Mouse (Mus musculus): ENCODE results near the gene Wee1. TPM values are rescaled to one million over a fixed set of nuclear protein-coding genes. Genes with fewer than 3 reads are reported as not detected.

Gene Wee1
- polyA plus RNA-seq, 1 experiment from 2014 or later, result 42.7 TPM

DNA sequence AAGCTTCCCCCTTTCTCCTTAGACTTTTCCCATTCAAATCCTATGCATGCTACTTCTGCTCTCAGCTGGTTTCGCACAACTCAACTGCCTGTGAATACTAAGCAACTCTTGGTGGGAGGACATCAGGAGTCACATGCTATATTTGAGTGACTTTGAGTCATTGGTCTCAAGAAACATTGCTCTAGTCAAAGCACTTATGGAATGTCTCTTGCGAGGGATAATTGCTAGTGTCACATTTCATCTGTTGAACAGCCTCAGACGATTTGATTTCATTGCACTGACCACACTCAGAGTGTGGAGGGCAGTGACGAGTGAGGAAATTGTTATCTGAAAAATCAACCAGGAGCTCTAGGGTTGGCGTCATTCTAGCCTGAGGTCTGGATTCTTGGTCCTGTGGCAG, 7.1 kb upstream of the Wee1 start:
- H3K9me3 ChIP-seq (replicated peaks; ENCODE audit: control insufficient read depth, low read length), result no peaks in the 10 kb centered on the region
- H3K4me3 ChIP-seq (ENCODE audit: low read depth, low read length), result no peak overlapping the region
- no peaks in the 10 kb centered on the region for H3K27me3 ChIP-seq (ENCODE audit: control insufficient read depth, insufficient read depth, low read length)
- no peak overlapping the region for H3K27ac ChIP-seq (replicated peaks; ENCODE audit: low read depth, low read length)
- ATAC-seq (replicated peaks; ENCODE audit: insufficient number of reproducible peaks, low FRiP score, low TSS enrichment, low read depth) (no peak), DNase-seq (ENCODE audit: low spot score) (peak; percentile 45)
- H3K9ac ChIP-seq (replicated peaks; ENCODE audit: low read length), result no peak overlapping the region
- no peaks in the 10 kb centered on the region for H3K36me3 ChIP-seq (replicated peaks; ENCODE audit: control insufficient read depth, insufficient read depth, low read depth, low read length)
- H3K4me2 ChIP-seq (ENCODE audit: low read depth, low read length), result no peak overlapping the region
- 26% methylated on average over 5 of the region's 5 CpGs for WGBS
- H3K4me1 ChIP-seq (ENCODE audit: control insufficient read depth, insufficient read depth, low read length), result no peaks in the 10 kb centered on the region

DNA sequence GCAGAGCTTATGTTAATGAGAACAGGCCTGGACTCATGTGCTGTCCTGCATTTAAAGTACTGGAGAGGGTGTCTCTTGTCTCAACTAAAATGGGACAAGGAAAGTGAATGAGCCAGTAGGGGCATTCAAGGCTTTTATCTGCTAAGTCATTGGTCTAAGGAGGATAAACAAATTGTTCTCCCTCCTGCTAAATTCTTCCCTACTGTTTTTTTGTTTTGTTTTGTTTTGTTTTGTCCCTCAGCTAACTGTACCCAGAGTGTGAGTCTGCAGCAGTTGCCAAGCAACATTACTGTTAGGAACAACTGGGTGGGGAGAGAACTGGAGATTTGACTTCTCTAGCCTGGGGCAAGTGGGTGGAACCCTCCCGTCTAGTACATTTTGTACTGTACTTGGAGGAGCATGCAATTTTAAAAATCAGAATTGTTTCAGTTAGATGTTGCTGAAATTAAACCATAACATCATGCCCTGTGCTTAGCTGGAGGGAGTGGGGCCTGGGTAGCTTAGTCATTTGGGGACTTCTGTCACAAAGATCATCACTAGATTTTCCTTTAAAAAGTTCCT, 5.0 kb upstream of the Wee1 start:
- Histone ChIP-seq H3K4me1 (ENCODE audit: control insufficient read depth, insufficient read depth, low read length) (no peaks in the 10 kb centered on the region), H3K9me3 (replicated peaks; ENCODE audit: control insufficient read depth, low read length) (no peaks in the 10 kb centered on the region), H3K4me2 (ENCODE audit: low read depth, low read length) (no peak overlapping the region), H3K27me3 (ENCODE audit: control insufficient read depth, insufficient read depth, low read length) (no peaks in the 10 kb centered on the region), H3K9ac (replicated peaks; ENCODE audit: low read length) (no peak overlapping the region), H3K27ac (replicated peaks; ENCODE audit: low read depth, low read length) (no peak overlapping the region), H3K4me3 (ENCODE audit: low read depth, low read length) (no peak overlapping the region), H3K36me3 (replicated peaks; ENCODE audit: control insufficient read depth, insufficient read depth, low read depth, low read length) (no peaks in the 10 kb centered on the region)
- WGBS, result 29% methylated on average over 1 of the region's 1 CpGs
- DNase-seq (ENCODE audit: low spot score) (no peak), ATAC-seq (replicated peaks; ENCODE audit: insufficient number of reproducible peaks, low FRiP score, low TSS enrichment, low read depth) (no peak)

DNA sequence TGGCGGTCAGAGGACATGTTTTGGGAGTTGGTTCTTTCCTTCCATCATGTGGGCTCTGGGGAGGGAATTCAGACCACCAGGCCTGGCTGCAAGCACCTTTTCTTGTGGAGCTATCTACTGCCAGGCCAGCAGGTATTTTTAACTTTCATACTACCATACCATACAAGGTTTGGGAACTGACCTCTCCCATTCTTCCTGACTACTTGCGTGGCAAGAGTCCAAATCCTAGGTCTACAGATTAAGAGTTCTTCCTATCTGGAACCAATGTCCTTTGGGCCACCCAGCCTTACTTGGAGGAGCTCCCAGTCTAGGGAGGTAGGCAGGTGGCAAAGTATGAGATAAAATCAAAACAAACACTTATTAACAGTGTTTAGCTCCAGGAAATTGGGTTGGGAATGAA, 3.4 kb upstream of the Wee1 start:
- 89% methylated on average over 2 of the region's 2 CpGs for WGBS

DNA sequence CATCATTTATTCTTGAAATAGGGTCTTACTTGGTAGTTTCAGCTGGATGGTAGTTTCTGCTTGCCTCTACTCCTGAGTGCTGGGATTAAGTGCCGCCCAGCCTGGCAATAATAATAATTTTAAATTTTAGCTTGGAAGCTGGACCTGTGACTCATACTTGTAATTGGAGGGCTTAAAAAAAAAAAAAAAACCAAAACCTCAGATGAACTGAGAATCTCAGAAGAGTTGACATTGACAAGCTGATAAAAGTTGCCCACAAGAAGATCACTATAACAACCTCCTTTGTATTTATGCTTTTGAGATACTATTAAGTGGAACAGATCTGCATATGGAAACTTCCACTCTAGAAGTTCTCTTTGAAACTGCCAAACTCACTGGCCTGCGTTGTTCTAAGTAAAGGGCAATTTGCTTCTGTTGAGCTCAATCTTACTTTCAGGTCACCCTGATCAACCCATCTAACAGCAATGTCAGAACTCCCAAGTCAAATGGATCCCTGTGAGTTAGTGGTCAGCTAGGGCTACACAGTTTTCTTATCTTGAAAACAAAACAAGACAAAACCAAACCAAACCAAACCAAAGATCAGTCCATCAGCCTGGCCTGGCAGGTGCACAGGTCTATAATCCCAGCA, 1.6 kb upstream of the Wee1 start:
- WGBS, result 84% methylated on average over 2 of the region's 2 CpGs
- Histone ChIP-seq H3K4me3 (ENCODE audit: low read depth, low read length) (no peak overlapping the region), H3K4me1 (ENCODE audit: control insufficient read depth, insufficient read depth, low read length) (no peaks in the 10 kb centered on the region), H3K27me3 (ENCODE audit: control insufficient read depth, insufficient read depth, low read length) (no peaks in the 10 kb centered on the region), H3K36me3 (replicated peaks; ENCODE audit: control insufficient read depth, insufficient read depth, low read depth, low read length) (no peaks in the 10 kb centered on the region), H3K27ac (replicated peaks; ENCODE audit: low read depth, low read length) (no peak overlapping the region), H3K9ac (replicated peaks; ENCODE audit: low read length) (no peak overlapping the region), H3K4me2 (ENCODE audit: low read depth, low read length) (no peak overlapping the region), H3K9me3 (replicated peaks; ENCODE audit: control insufficient read depth, low read length) (no peaks in the 10 kb centered on the region)
- no peak for ATAC-seq (replicated peaks; ENCODE audit: insufficient number of reproducible peaks, low FRiP score, low TSS enrichment, low read depth)
- DNase-seq (ENCODE audit: low spot score), result no peak

More for the DNA sequence above, 3.4 kb upstream of the Wee1 start:
- Histone ChIP-seq H3K27ac (replicated peaks; ENCODE audit: low read depth, low read length) (no peak overlapping the region), H3K27me3 (ENCODE audit: control insufficient read depth, insufficient read depth, low read length) (no peaks in the 10 kb centered on the region), H3K36me3 (replicated peaks; ENCODE audit: control insufficient read depth, insufficient read depth, low read depth, low read length) (no peaks in the 10 kb centered on the region), H3K4me3 (ENCODE audit: low read depth, low read length) (no peak overlapping the region), H3K9ac (replicated peaks; ENCODE audit: low read length) (no peak overlapping the region), H3K4me2 (ENCODE audit: low read depth, low read length) (no peak overlapping the region), H3K4me1 (ENCODE audit: control insufficient read depth, insufficient read depth, low read length) (no peaks in the 10 kb centered on the region), H3K9me3 (replicated peaks; ENCODE audit: control insufficient read depth, low read length) (no peaks in the 10 kb centered on the region)
- DNase-seq (ENCODE audit: low spot score) (no peak), ATAC-seq (replicated peaks; ENCODE audit: insufficient number of reproducible peaks, low FRiP score, low TSS enrichment, low read depth) (no peak)

DNA sequence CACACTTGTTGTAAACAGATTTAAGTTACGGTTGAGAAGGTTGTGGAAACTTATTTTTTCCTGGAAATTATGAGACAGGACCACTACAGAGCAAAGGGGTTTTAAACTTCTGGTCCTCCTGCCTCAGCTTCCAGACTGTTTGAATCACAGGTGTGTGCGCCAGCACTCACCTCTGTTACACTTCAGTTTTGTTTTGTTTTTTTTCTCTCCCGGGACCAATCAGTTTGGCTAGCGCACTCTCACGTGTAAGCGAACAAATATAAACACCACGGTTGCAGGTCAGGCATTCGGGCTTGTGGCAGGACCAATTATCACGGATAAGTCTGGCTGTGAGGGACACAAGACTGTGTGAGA, 707 bp upstream of the Wee1 start:
- Histone ChIP-seq H3K9ac (replicated peaks; ENCODE audit: low read length) (peak overlapping the region; percentile 75), H3K27me3 (ENCODE audit: control insufficient read depth, insufficient read depth, low read length) (no peaks in the 10 kb centered on the region), H3K4me3 (ENCODE audit: low read depth, low read length) (peak overlapping the region; percentile 97), H3K4me1 (ENCODE audit: control insufficient read depth, insufficient read depth, low read length) (no peaks in the 10 kb centered on the region), H3K4me2 (ENCODE audit: low read depth, low read length) (peak overlapping the region; percentile 72), H3K27ac (replicated peaks; ENCODE audit: low read depth, low read length) (peak overlapping the region; percentile 70), H3K9me3 (replicated peaks; ENCODE audit: control insufficient read depth, low read length) (no peaks in the 10 kb centered on the region), H3K36me3 (replicated peaks; ENCODE audit: control insufficient read depth, insufficient read depth, low read depth, low read length) (no peaks in the 10 kb centered on the region)
- ATAC-seq (replicated peaks; ENCODE audit: insufficient number of reproducible peaks, low FRiP score, low TSS enrichment, low read depth), result peak; percentile 6; the same call in 1 of the 2 replicates
- WGBS, result 4% methylated on average over 9 of the region's 9 CpGs
- DNase-seq (ENCODE audit: low spot score), result no peak

DNA sequence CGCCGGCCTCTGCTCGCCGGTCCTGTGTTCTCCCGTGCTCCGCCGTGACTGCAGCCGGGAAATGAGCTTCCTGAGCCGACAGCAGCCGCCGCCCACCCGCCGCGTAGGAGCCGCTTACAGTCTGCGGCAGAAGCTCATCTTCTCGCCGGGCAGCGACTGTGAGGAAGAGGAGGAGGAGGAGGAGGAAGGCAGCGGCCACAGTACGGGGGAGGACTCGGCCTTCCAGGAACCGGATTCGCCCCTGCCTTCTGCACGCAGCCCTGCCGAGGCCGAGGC, 381 bp downstream of the Wee1 start:
- DNase-seq (ENCODE audit: low spot score) (no peak), ATAC-seq (replicated peaks; ENCODE audit: insufficient number of reproducible peaks, low FRiP score, low TSS enrichment, low read depth) (no peak)
- Histone ChIP-seq H3K36me3 (replicated peaks; ENCODE audit: control insufficient read depth, insufficient read depth, low read depth, low read length) (no peaks in the 10 kb centered on the region; the same call in 1 of the 2 replicates), H3K4me3 (ENCODE audit: low read depth, low read length) (peak overlapping the region; percentile 97), H3K27ac (replicated peaks; ENCODE audit: low read depth, low read length) (peak overlapping the region; percentile 94), H3K4me1 (ENCODE audit: control insufficient read depth, insufficient read depth, low read length) (no peaks in the 10 kb centered on the region), H3K4me2 (ENCODE audit: low read depth, low read length) (peak overlapping the region; percentile 57), H3K9ac (replicated peaks; ENCODE audit: low read length) (peak overlapping the region; percentile 95), H3K27me3 (ENCODE audit: control insufficient read depth, insufficient read depth, low read length) (no peaks in the 10 kb centered on the region), H3K9me3 (replicated peaks; ENCODE audit: control insufficient read depth, low read length) (no peaks in the 10 kb centered on the region)
- WGBS, result under 1% methylated on average over 25 of the region's 27 CpGs

DNA sequence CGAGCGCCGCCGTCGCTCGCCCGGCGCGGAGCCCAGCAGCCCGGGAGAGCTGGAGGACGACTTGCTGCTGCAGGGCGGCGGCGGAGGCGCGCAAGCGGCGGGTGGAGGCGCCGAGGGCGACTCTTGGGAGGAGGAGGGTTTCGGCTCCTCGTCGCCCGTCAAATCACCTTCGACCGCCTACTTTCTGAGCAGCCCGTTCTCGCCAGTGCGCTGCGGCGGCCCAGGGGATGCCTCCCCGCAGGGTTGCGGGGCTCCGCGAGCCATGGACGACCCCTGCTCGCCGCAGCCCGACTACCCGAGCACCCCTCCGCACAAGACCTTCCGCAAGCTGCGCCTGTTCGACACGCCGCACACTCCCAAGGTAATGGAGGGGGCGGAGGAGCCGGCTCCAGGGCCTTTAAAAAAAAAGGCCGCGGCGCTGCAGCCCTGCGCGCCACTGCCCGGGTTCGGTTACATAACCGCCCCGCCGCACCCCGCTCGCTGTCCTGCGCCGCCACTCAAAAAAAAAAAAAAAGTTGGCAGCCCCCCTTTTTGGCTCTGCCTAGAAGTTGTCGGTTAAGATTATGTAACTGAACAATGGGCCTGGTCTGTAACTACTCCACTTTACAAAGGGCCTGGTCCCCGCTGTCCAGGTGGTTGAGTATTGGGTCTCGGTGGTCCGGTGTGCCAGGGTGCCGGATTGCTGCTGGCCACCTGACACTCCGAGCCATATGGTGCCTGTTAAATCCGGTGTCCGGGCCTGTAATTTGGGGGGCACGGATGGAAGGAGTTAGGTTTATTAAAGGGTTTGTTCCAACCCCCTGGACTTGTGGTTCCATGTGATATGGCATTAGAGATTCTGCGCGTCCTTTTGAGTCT, 948 bp downstream of the Wee1 start:
- Histone ChIP-seq H3K27me3 (ENCODE audit: control insufficient read depth, insufficient read depth, low read length) (no peaks in the 10 kb centered on the region), H3K9me3 (replicated peaks; ENCODE audit: control insufficient read depth, low read length) (no peaks in the 10 kb centered on the region), H3K36me3 (replicated peaks; ENCODE audit: control insufficient read depth, insufficient read depth, low read depth, low read length) (peaks cover 2% of the 10 kb centered on the region; the same call in 1 of the 2 replicates), H3K4me2 (ENCODE audit: low read depth, low read length) (peak overlapping the region; percentile 57), H3K9ac (replicated peaks; ENCODE audit: low read length) (peak overlapping the region; percentile 95), H3K4me1 (ENCODE audit: control insufficient read depth, insufficient read depth, low read length) (no peaks in the 10 kb centered on the region), H3K27ac (replicated peaks; ENCODE audit: low read depth, low read length) (peak overlapping the region; percentile 94), H3K4me3 (ENCODE audit: low read depth, low read length) (peak overlapping the region; percentile 97)
- DNase-seq (ENCODE audit: low spot score), result peak; percentile 70
- WGBS, result under 1% methylated on average over 70 of the region's 74 CpGs
- peak; percentile 20; the same call in 1 of the 2 replicates for ATAC-seq (replicated peaks; ENCODE audit: insufficient number of reproducible peaks, low FRiP score, low TSS enrichment, low read depth)

Data from embryonic facial prominence, embryonic 11.5 days (tissue).